Mouse (Mus musculus): Measurements from ENCODE around the gene Sult2b1. TPM values are rescaled to one million over a fixed set of nuclear protein-coding genes. Genes with fewer than 3 reads are reported as not detected.

Sult2b1 gene
- total RNA-seq (2022) = not detected

GRCm38 (mm10) chr7:45784524-45785372, at the start of gene Sult2b1:
TSS of gene Sult2b1 (minus strand) at chr7:45784669.
- no peak for DNase-seq (ENCODE audit: low spot score in 2 of 2)

- DNase-seq (ENCODE audit: low spot score in 2 of 2) = no peak
Measured at GRCm38 (mm10) chr7:45833924-45834323, 49.5 kb upstream of the Sult2b1 start.

DNA sequence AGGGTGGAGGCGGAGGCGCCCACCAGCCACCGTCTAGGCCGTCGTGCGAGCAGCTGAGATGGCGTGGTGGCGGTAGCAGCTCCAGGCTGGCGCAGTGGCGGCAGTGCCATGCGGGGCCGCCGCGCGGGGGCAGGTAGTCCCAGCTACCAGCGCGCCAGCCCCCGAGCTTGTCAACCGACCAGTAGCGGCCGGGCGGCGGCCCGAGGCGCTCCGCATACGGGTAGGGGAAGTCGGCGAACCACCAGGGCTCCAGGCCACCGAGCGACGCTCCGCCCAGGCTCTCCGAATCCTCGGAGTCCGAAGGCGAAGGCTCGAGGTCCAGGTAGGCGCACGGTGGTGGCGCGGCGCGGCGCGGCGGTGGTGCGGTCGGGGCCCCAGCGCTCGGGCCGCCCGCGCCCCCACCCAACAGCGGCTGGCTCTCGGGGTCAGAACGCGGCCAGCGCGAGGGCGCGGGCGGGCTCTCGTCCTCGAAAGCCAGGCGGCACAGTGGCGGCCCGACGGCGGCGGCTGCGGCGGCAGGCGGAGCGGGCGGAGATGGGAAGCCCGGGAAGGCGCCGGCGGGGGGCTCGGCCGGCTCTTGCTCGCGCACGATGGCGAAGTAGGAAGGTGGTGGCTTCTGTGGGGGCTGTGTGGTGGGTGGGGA, 48.8 kb upstream of the Sult2b1 start:
- DNase-seq (ENCODE audit: low spot score in 2 of 2) = no peak

- no peak for DNase-seq (ENCODE audit: low spot score in 2 of 2)
Measured at GRCm38 (mm10) chr7:45832428-45832827, 48.0 kb upstream of the Sult2b1 start.

DNA sequence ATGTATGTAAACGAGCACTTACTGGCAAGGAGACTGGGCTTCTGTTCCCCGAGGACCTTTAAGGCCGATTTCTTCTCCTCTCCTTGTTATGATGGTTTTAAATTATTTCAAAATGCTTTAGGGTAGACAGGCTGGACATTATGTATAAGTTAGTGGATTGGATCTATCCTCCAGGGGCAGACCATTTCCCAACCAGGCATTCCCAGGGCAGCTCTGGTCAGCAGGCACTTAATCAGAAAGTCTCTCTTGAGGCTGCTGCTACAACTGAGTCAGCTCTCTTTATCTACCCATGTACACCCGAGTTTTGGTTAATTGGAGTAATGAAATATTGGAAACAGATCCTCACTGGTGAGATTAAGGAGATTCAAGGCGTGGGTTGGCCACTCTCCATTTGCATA, 46.7 kb upstream of the Sult2b1 start:
- DNase-seq (ENCODE audit: low spot score in 2 of 2) = no peak

DNA sequence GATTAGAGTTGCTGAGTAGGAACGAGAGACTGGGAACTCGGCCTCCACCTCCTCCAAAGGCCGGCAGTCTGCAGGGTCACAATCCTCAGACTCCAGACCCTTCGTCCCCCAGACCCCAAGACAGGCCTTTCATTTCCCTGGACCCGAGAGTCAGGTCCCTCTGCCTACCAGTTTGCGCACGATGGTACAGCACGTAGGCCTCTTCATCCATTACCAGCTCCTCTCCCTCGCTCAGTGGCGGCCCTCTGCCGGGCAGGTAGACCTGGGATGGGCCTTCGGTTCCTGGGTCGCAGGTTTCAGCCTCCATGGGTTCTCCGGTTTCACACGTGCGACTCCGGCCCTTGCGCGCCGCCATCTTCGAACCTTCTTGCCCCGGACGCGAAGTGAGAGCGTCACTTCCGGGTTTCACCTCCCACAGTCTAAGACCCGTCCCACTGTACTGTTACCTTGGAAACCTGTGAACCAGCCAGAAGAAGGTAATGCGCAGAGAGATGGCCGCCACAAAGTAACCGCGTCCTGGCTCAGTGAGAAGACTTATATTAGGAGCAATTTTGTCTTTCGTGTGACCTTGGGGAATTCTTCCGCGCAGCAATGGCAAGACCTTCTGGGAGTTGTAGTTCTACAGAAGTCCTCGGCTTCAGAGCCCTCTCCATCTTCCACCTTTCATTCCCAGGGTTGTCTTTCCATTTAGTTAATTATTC, 46.1 kb upstream of the Sult2b1 start, which contains the start of gene Grwd1:
Gene Grwd1 (minus strand): TSS at position 518 of the 701 bp plus-strand sequence.
- peak; percentile 71 to 72 for DNase-seq (ENCODE audit: low spot score in 2 of 2)

DNA sequence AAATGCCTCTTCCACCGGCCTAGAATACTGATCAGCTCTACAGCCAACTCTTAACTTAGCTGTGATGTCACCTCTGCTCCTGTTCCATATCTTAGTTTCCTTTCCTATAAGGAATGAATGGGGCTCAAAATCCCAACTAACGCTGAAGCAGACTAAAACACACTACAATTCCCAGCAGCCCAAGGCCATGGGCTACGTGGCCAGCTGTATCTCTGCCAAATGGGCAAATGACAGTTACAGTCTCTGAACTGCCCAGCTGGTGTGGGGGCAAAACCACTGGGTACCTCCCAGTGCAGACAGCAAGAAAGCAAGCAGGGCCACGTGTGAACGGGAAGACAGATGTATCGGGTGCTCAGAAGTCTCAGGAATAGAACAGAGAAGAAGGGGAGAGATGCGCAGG, 42.2 kb upstream of the Sult2b1 start:
- DNase-seq (ENCODE audit: low spot score in 2 of 2) = no peak

- DNase-seq (ENCODE audit: low spot score in 2 of 2) = no peak
Measured at GRCm38 (mm10) chr7:45824598-45824997, 40.1 kb upstream of the Sult2b1 start, which contains the start of gene Kcnj14. TSS of gene Kcnj14 (minus strand) at chr7:45824782.

DNA sequence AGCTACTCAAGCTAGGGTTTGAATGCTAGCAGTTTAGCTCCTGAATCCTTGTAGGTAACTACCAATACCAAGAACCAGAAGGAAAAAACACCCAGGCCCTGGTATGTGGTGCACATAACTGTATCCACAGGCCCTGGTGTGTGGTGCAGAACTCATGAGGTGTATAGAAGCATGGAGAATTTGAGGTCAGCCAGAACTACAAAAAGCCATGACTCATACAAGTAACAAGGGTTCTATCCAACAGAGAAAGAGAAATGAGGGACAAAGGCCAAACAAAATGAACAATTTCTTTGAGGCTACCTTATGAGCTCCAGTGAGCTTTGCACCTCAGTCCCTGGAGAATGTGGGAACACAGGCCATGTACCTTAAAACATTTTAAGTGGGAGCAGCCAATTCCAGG, 36.4 kb upstream of the Sult2b1 start:
- DNase-seq (ENCODE audit: low spot score in 2 of 2) = no peak

- no peak for DNase-seq (ENCODE audit: low spot score in 2 of 2)
Measured at GRCm38 (mm10) chr7:45819843-45820242, 35.4 kb upstream of the Sult2b1 start.

DNA sequence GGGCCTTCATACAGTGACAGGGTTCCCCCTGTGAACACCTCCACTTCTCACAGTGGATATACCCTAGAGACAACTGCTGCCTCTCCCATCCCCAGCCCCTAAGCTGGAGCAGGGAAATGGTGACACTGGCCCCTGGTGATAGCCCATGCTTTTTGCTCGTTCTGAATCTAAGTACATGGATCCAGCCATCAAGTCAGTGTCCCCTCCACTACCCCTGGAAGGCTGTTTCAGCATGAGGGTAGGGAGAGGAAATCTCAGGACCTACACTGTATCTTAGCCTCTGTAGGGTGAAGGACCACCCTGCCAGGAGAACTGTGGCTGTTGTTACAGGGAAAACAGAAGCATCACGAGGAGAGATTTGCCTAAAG, 31.5 kb upstream of the Sult2b1 start:
- DNase-seq (ENCODE audit: low spot score in 2 of 2) = no peak

DNA sequence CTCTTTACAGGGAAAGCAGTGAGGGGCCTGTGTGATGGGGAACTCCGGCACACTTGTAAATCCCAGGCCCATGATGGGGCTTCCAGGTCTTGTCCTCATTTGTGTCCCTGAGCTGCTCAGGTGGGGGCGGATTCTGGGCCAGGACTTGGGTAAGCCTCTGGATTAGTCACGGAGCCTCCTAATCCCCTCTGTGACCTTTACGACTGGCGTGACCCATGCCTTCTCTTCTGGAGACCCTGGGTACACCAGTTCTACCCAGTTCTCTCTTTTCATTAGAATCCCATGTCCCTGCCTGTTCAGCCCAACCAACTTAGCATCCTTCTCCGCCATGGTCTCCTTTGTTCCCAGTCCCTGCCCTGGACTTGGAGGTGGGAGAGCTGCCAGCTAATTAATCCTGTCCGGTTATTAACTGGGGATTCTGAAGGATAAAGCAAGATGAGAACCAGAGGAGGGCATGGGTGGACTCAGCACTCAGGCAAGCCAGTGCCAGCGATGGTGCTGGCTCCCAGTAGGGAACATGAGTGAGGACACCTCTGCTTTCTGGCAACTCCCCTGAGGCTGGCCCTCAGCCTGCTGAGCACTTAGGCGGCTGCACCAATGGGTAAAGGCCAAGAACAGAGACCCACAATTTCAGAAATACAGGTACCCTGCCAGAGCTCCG, 31.0 kb upstream of the Sult2b1 start:
- DNase-seq (ENCODE audit: low spot score in 2 of 2) = no peak

DNA sequence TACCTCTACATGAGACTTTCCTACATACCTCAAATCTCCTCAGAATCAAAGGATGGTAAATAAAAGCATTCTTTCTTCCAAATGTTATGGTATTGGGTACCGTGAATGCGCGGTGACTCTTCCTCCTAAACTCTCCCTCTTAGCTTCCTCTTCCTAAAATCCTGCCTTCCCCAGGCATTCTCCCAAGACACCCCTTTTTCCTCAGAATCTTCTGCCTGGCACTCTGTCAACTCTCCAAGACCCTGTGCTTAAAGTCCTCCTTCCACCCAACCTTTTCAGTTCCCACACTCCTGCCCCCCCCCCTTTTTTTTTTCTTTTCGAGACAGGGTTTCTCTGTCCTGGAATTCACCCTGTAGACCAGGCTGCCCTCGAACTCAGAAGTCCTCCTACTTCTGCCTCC, 30.4 kb upstream of the Sult2b1 start:
- no peak for DNase-seq (ENCODE audit: low spot score in 2 of 2)

GRCm38 (mm10) chr7:45813787-45814779, 29.6 kb upstream of the Sult2b1 start, which contains the start of gene Cyth2:
TSS of gene Cyth2 (minus strand) at chr7:45814581.
- peak; percentile 99 for DNase-seq (ENCODE audit: low spot score in 2 of 2)

DNA sequence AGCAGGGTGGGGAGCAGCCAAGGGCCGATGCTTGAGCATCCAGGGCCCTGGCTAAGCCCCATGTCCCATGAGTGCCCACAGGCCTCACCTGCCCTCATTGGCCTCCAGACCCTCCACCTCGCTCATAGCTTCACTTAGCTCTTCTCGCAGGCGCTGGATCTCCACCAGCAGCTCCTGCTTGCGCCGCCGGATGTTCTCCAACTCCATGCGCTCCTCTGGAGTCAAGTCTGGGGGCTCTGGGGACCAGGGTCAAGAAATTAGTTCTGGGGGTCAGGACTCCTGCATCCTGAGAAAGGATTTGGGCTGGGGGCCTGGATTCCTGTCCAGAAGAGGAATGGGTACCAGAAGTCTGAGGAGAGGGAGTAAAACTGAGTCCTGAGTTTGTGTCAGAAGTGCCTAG, 28.5 kb upstream of the Sult2b1 start:
- no peak for DNase-seq (ENCODE audit: low spot score in 2 of 2)

DNA sequence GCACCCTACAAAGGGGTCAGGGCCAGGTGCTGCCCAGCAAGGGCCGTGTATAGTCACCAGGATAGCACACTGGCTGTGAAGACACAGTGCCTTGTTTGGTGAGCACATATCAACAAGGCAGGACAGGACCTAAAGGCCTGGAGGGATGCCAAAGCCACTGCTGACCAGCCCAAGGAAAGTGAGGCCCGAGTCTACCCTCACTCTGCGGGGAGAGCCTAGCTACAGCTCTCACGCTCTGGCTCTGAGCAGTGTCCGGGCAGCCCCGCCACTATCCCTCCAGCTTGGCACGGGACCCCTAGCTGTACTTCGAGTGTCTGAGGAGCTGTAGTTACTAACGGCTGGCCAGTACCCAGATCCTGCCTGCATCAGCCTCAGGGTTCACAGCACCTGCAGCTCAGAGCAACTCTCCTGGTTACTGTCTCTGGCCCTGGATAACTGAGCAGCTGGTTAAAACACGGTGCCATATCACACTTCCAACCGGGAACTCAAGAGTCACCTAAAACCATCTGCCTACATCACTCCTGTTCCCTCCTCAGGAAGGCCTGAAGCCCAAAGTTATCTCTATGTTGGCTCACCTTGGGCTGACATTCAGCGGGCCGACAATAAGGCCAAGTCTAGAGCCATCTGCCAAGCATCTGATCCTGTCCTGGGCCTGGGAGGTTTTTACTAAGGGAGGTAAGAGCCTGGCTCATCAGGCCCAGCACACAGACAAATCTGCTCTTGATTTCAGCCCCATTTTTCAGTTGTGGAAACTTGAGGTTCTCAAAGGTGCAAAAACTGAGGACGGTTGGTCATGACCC, 25.0 kb upstream of the Sult2b1 start:
- no peak for DNase-seq (ENCODE audit: low spot score in 2 of 2)

GRCm38 (mm10) chr7:45808471-45808870, 24.0 kb upstream of the Sult2b1 start:
- no peak for DNase-seq (ENCODE audit: low spot score in 2 of 2)

DNA sequence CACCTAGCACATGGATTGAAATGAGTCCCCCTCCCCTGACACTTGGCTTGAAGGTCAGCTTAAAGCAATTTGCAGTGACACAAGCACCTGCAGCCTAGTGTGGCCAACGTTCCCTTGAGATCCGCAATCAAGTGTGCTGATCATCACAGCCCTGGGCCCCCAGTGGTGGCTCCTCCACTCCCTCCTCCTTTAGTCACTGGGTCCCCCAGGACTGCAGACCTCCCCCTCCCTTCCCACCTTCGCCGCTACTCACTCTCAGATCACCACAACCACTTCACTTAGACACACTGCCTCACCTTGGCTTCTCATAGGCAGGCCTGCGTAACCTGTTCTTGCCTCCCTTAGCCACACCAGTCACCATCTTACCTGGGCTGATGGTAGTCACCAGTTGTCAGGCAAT, 21.5 kb upstream of the Sult2b1 start:
- no peak for DNase-seq (ENCODE audit: low spot score in 2 of 2)

DNA sequence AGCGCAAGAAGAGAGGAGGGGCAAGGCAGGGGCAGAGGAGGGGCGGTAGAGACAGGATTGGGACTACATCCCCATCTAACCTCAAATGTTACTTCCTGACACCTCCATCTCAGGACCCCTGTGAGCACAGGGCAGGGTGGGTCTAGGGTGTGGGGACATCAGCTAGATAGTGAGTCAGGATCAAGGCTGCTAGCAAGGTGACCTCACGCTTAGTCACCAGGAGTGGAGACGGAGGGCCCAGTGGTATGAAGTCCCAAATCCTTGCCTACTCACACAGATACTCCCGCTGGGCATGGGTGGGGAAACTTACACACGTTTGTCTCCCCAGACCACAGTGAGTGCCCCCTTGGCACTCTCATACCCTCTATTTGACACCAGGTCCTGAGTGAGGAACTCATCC, 18.1 kb upstream of the Sult2b1 start:
- DNase-seq (ENCODE audit: low spot score in 2 of 2) = no peak

DNA sequence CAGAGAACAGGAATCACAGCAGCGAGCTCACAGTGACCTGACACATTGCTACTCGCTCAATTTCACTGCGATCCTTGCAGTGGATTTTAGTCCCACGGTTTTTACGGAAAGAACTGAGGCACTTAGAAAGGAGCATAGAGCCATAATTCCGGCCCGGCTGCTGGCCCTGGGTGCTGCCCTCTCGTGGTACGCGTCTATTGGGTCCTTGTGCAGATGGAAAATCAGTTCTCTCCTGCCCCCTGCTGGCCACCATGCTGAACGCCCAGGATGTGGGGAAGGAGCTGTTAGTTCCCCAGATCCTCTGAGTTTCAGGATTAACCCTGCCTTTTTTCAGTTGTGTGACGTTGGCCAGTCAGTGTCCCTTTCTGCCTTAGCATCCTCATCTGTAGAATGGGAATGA, 16.9 kb upstream of the Sult2b1 start:
- peak; percentile 82 to 84 for DNase-seq (ENCODE audit: low spot score in 2 of 2)
